Mouse (Mus musculus): ENCODE data around the gene Rnf215.

GRCm38 (mm10) chr11:4134986-4135935, at the start of gene Rnf215:
- TF ChIP-seq CTCF (IDR thresholded peaks at IDR 0.05; ENCODE audit: borderline replicate concordance, insufficient read depth, low read depth, low read length) (peak; percentile 51; the same call in 1 of the 2 replicates), POLR2A (IDR thresholded peaks at IDR 0.05; ENCODE audit: borderline replicate concordance, insufficient read depth, low read length) (peak; percentile 58; the same call in 1 of the 2 replicates)
